Mouse (Mus musculus): Measurements from ENCODE around the gene Nfatc2. TPM values are rescaled to one million over a fixed set of nuclear protein-coding genes. Genes with fewer than 3 reads are reported as not detected.
A peak's percentile ranks its signal among the peaks of the same experiment; 100 is the strongest.

Nfatc2 gene
- polyA plus RNA-seq, 1 experiment from 2014 or later: 1.8 TPM

GRCm38 (mm10) chr2:168565538-168566253 lies 35.8 kb downstream of the Nfatc2 start:
- no peak overlapping the region for H3K27ac ChIP-seq
- H3K27me3 ChIP-seq (replicated peaks): no peaks in the 10 kb centered on the region
- H3K36me3 ChIP-seq: no peaks in the 10 kb centered on the region
- ATAC-seq: no peak
- 0 out of 2 replicates have a peak, but pooled peaks cover 4% of the 10 kb centered on the region for H3K9me3 ChIP-seq
- no peak overlapping the region for H3K4me2 ChIP-seq (replicated peaks)
- no peak overlapping the region for H3K9ac ChIP-seq
- 81% methylated on average over 19 of the region's 19 CpGs for WGBS
- H3K4me3 ChIP-seq (replicated peaks): no peak overlapping the region
- peaks cover 18% of the 10 kb centered on the region; the same call in 1 of the 2 replicates for H3K4me1 ChIP-seq (replicated peaks)

GRCm38 (mm10) chr2:168563184-168563583 lies 38.3 kb downstream of the Nfatc2 start:
- 0 out of 2 replicates have a peak, but pooled peaks cover 4% of the 10 kb centered on the region for H3K9me3 ChIP-seq
- no peak overlapping the region for H3K4me3 ChIP-seq (replicated peaks)
- H3K4me1 ChIP-seq (replicated peaks): peaks cover 18% of the 10 kb centered on the region; the same call in 1 of the 2 replicates
- ATAC-seq: no peak
- no peaks in the 10 kb centered on the region for H3K36me3 ChIP-seq
- H3K27ac ChIP-seq: no peak overlapping the region
- WGBS: 36% methylated on average over 12 of the region's 12 CpGs
- no peak overlapping the region for H3K4me2 ChIP-seq (replicated peaks)
- no peak overlapping the region for H3K9ac ChIP-seq
- no peaks in the 10 kb centered on the region for H3K27me3 ChIP-seq (replicated peaks)

GRCm38 (mm10) chr2:168557035-168557434 lies 44.4 kb downstream of the Nfatc2 start:
- no peaks in the 10 kb centered on the region for H3K27me3 ChIP-seq (replicated peaks)
- no peaks in the 10 kb centered on the region for H3K9me3 ChIP-seq
- H3K36me3 ChIP-seq: no peaks in the 10 kb centered on the region
- 48% methylated on average over 8 of the region's 8 CpGs for WGBS
- H3K4me3 ChIP-seq (replicated peaks): no peak overlapping the region
- no peak for ATAC-seq
- no peak overlapping the region for H3K4me2 ChIP-seq (replicated peaks)
- H3K9ac ChIP-seq: no peak overlapping the region
- peaks cover 37% of the 10 kb centered on the region for H3K4me1 ChIP-seq (replicated peaks)
- H3K27ac ChIP-seq: no peak overlapping the region

GRCm38 (mm10) chr2:168555897-168556670 lies 45.4 kb downstream of the Nfatc2 start:
- Histone ChIP-seq H3K9ac (no peak overlapping the region), H3K4me1 (replicated peaks) (peaks cover 43% of the 10 kb centered on the region), H3K4me2 (replicated peaks) (0 out of 2 replicates have a peak overlapping the region, but pooled peaks have one; percentile 15)

GRCm38 (mm10) chr2:168553541-168553961 lies 47.9 kb downstream of the Nfatc2 start:
- peak; percentile 16; the same call in 1 of the 2 replicates for ATAC-seq
- no peaks in the 10 kb centered on the region for H3K36me3 ChIP-seq
- peaks cover 52% of the 10 kb centered on the region for H3K4me1 ChIP-seq (replicated peaks)
- H3K9ac ChIP-seq: no peak overlapping the region
- H3K27me3 ChIP-seq (replicated peaks): no peaks in the 10 kb centered on the region
- H3K4me3 ChIP-seq (replicated peaks): no peak overlapping the region
- WGBS: 26% methylated on average over 18 of the region's 18 CpGs
- no peak overlapping the region for H3K27ac ChIP-seq
- no peaks in the 10 kb centered on the region for H3K9me3 ChIP-seq
- H3K4me2 ChIP-seq (replicated peaks): peak overlapping the region; percentile 12; the same call in 1 of the 2 replicates

More at GRCm38 (mm10) chr2:168555897-168556670, 45.4 kb downstream of the Nfatc2 start:
- Histone ChIP-seq H3K27me3 (replicated peaks) (no peaks in the 10 kb centered on the region), H3K27ac (no peak overlapping the region), H3K4me3 (replicated peaks) (no peak overlapping the region), H3K36me3 (no peaks in the 10 kb centered on the region), H3K9me3 (no peaks in the 10 kb centered on the region)
- WGBS: 65% methylated on average over 23 of the region's 23 CpGs
- no peak for ATAC-seq

- peak overlapping the region; percentile 23 for H3K4me2 ChIP-seq (replicated peaks)
Measured at GRCm38 (mm10) chr2:168552405-168552804, 49.1 kb downstream of the Nfatc2 start.

GRCm38 (mm10) chr2:168551218-168551617 lies 50.2 kb downstream of the Nfatc2 start:
- Histone ChIP-seq H3K9me3 (no peaks in the 10 kb centered on the region), H3K9ac (no peak overlapping the region), H3K4me3 (replicated peaks) (no peak overlapping the region), H3K4me1 (replicated peaks) (peaks cover 46% of the 10 kb centered on the region), H3K4me2 (replicated peaks) (no peak overlapping the region), H3K36me3 (no peaks in the 10 kb centered on the region), H3K27me3 (replicated peaks) (no peaks in the 10 kb centered on the region), H3K27ac (no peak overlapping the region)
- WGBS: 94% methylated on average over 7 of the region's 7 CpGs
- ATAC-seq: no peak

More at GRCm38 (mm10) chr2:168552405-168552804, 49.1 kb downstream of the Nfatc2 start:
- peaks cover 52% of the 10 kb centered on the region for H3K4me1 ChIP-seq (replicated peaks)
- H3K36me3 ChIP-seq: no peaks in the 10 kb centered on the region
- WGBS: 27% methylated on average over 5 of the region's 5 CpGs
- 0 out of 2 replicates have a peak overlapping the region, but pooled peaks have one; percentile 33 for H3K27ac ChIP-seq
- H3K9ac ChIP-seq: no peak overlapping the region
- H3K9me3 ChIP-seq: no peaks in the 10 kb centered on the region
- H3K27me3 ChIP-seq (replicated peaks): no peaks in the 10 kb centered on the region
- peak; percentile 72 for ATAC-seq
- no peak overlapping the region for H3K4me3 ChIP-seq (replicated peaks)

- Histone ChIP-seq H3K27ac (no peak overlapping the region), H3K36me3 (no peaks in the 10 kb centered on the region), H3K9me3 (no peaks in the 10 kb centered on the region), H3K4me3 (replicated peaks) (no peak overlapping the region), H3K4me2 (replicated peaks) (no peak overlapping the region), H3K27me3 (replicated peaks) (no peaks in the 10 kb centered on the region), H3K9ac (no peak overlapping the region), H3K4me1 (replicated peaks) (peaks cover 54% of the 10 kb centered on the region)
- ATAC-seq: 0 out of 2 replicates have a peak, but pooled peaks have one; percentile 9
- WGBS: 33% methylated on average over 12 of the region's 12 CpGs
Measured at GRCm38 (mm10) chr2:168549326-168549725, 52.1 kb downstream of the Nfatc2 start.

GRCm38 (mm10) chr2:168548008-168548407 lies 53.4 kb downstream of the Nfatc2 start:
- Histone ChIP-seq H3K4me2 (replicated peaks) (no peak overlapping the region), H3K4me1 (replicated peaks) (peaks cover 53% of the 10 kb centered on the region), H3K9ac (no peak overlapping the region), H3K27me3 (replicated peaks) (no peaks in the 10 kb centered on the region), H3K27ac (no peak overlapping the region), H3K9me3 (no peaks in the 10 kb centered on the region), H3K4me3 (replicated peaks) (no peak overlapping the region), H3K36me3 (no peaks in the 10 kb centered on the region)
- whole genome bisulfite sequencing: 69% methylated on average over 4 of the region's 4 CpGs
- ATAC-seq: no peak

- no peak overlapping the region for H3K27ac ChIP-seq
- no peak overlapping the region for H3K4me2 ChIP-seq (replicated peaks)
- WGBS: 67% methylated on average over 15 of the region's 15 CpGs
- ATAC-seq: peak; percentile 59
- H3K36me3 ChIP-seq: no peaks in the 10 kb centered on the region
- no peak overlapping the region for H3K4me3 ChIP-seq (replicated peaks)
- no peak overlapping the region for H3K9ac ChIP-seq
- no peaks in the 10 kb centered on the region for H3K9me3 ChIP-seq
- H3K4me1 ChIP-seq (replicated peaks): peaks cover 38% of the 10 kb centered on the region
- no peaks in the 10 kb centered on the region for H3K27me3 ChIP-seq (replicated peaks)
Measured at GRCm38 (mm10) chr2:168545901-168546557, 55.4 kb downstream of the Nfatc2 start.

- Histone ChIP-seq H3K36me3 (no peaks in the 10 kb centered on the region), H3K9me3 (no peaks in the 10 kb centered on the region), H3K27me3 (replicated peaks) (no peaks in the 10 kb centered on the region), H3K4me3 (replicated peaks) (no peak overlapping the region), H3K4me2 (replicated peaks) (no peak overlapping the region; the same call in 1 of the 2 replicates), H3K4me1 (replicated peaks) (peaks cover 33% of the 10 kb centered on the region), H3K27ac (peak overlapping the region; percentile 4; the same call in 1 of the 2 replicates), H3K9ac (no peak overlapping the region)
- 24% methylated on average over 13 of the region's 13 CpGs for WGBS
- ATAC-seq: peak; percentile 77
Measured at GRCm38 (mm10) chr2:168544102-168544501, 57.4 kb downstream of the Nfatc2 start.

GRCm38 (mm10) chr2:168543026-168543425 lies 58.4 kb downstream of the Nfatc2 start:
- Histone ChIP-seq H3K36me3 (no peaks in the 10 kb centered on the region), H3K9ac (no peak overlapping the region), H3K9me3 (no peaks in the 10 kb centered on the region), H3K4me3 (replicated peaks) (no peak overlapping the region), H3K4me1 (replicated peaks) (peaks cover 28% of the 10 kb centered on the region), H3K27me3 (replicated peaks) (no peaks in the 10 kb centered on the region), H3K4me2 (replicated peaks) (no peak overlapping the region), H3K27ac (no peak overlapping the region)
- WGBS: 65% methylated on average over 3 of the region's 3 CpGs
- no peak for ATAC-seq
